Mouse (Mus musculus) megakaryocyte, embryonic 14.5 days (primary cell): Measurements from ENCODE around the gene Lrrc75b. TPM values are rescaled to one million over a fixed set of nuclear protein-coding genes. Genes with fewer than 3 reads are reported as not detected.

Experiments used
- H3K27me3 ChIP-seq: replicated peaks from 2 replicates; pipeline ENCODE3; 2012; ENCODE audit warnings: inconsistent platforms
- H3K36me3 ChIP-seq: replicated peaks from 2 replicates; pipeline ENCODE3; 2012; ENCODE audit warnings: low read length, inconsistent platforms, mixed read lengths
- H3K4me1 ChIP-seq: 2 replicates; pipeline ENCODE4 v1.6.1; 2012; ENCODE audit warnings: inconsistent platforms
- H3K4me3 ChIP-seq: replicated peaks from 2 replicates; pipeline ENCODE3; 2012; ENCODE audit warnings: moderate library complexity, mild to moderate bottlenecking, inconsistent platforms
- H3K9me3 ChIP-seq: 2 replicates; pipeline ENCODE4 v1.6.1; 2012; ENCODE audit warnings: inconsistent platforms
- FLI1 ChIP-seq: IDR thresholded peaks from 2 replicates; pipeline ENCODE4 v1.6.1; 2012; ENCODE audit warnings: low read length, inconsistent platforms, mixed read lengths
- GATA1 ChIP-seq: IDR thresholded peaks from 3 replicates; pipeline ENCODE4 v1.6.1; 2012; ENCODE audit warnings: mixed read lengths, low read length, inconsistent platforms, borderline replicate concordance
- polyA plus RNA-seq: library from polyadenylated mRNA; stranded (reverse); fragments of >175 nt; gene quantifications from 2 replicates; pipeline ENCODE4 v1.2.3, GENCODE M21; 2012; ENCODE audit warnings: low replicate concordance; ENCODE audit not compliant: insufficient read depth

The Lrrc75b gene
- polyA plus RNA-seq, 1 experiment = not detected

GRCm38 (mm10) chr10:75560549-75560899, 394 bp upstream of the Lrrc75b start:
- Histone ChIP-seq H3K4me3 (peak overlapping the region; percentile 87), H3K36me3 (no peaks in the 10 kb centered on the region), H3K9me3 (peaks cover 14% of the 10 kb centered on the region), H3K27me3 (peaks cover 98% of the 10 kb centered on the region), H3K4me1 (peaks cover 65% of the 10 kb centered on the region)
- TF ChIP-seq GATA1 = no peak
- TF ChIP-seq FLI1 = no peak

- peak overlapping the region; percentile 5 for H3K4me3 ChIP-seq
- peaks cover 14% of the 10 kb centered on the region for H3K9me3 ChIP-seq
- TF ChIP-seq GATA1 (no peak), FLI1 (no peak)
- peaks cover 91% of the 10 kb centered on the region for H3K27me3 ChIP-seq
- H3K4me1 ChIP-seq = peaks cover 62% of the 10 kb centered on the region
- H3K36me3 ChIP-seq = no peaks in the 10 kb centered on the region
Observed at GRCm38 (mm10) chr10:75559041-75559675, 972 bp downstream of the Lrrc75b start.

- peaks cover 62% of the 10 kb centered on the region for H3K4me1 ChIP-seq
- H3K4me3 ChIP-seq = no peak overlapping the region
- no peaks in the 10 kb centered on the region for H3K36me3 ChIP-seq
- peaks cover 90% of the 10 kb centered on the region for H3K27me3 ChIP-seq
- peaks cover 14% of the 10 kb centered on the region for H3K9me3 ChIP-seq
- TF ChIP-seq GATA1 = no peak
- TF ChIP-seq FLI1 = no peak
Observed at GRCm38 (mm10) chr10:75558515-75558914, 1.6 kb downstream of the Lrrc75b start.

- 0 out of 2 replicates have a peak, but pooled peaks cover 2% of the 10 kb centered on the region for H3K9me3 ChIP-seq
- TF ChIP-seq GATA1 = no peak
- peaks cover 76% of the 10 kb centered on the region for H3K4me1 ChIP-seq
- H3K27me3 ChIP-seq = peaks cover 86% of the 10 kb centered on the region
- no peaks in the 10 kb centered on the region for H3K36me3 ChIP-seq
- no peak overlapping the region for H3K4me3 ChIP-seq
Observed at GRCm38 (mm10) chr10:75556026-75556425, 4.1 kb downstream of the Lrrc75b start.

- TF ChIP-seq GATA1 (no peak), FLI1 (no peak)
- H3K9me3 ChIP-seq = no peaks in the 10 kb centered on the region
- peaks cover 75% of the 10 kb centered on the region for H3K4me1 ChIP-seq
- no peaks in the 10 kb centered on the region for H3K36me3 ChIP-seq
- H3K27me3 ChIP-seq = peaks cover 84% of the 10 kb centered on the region
- no peak overlapping the region for H3K4me3 ChIP-seq
Observed at GRCm38 (mm10) chr10:75555557-75555956, 4.6 kb downstream of the Lrrc75b start.

GRCm38 (mm10) chr10:75554090-75554489, 6.0 kb downstream of the Lrrc75b start:
- H3K27me3 ChIP-seq = peaks cover 76% of the 10 kb centered on the region
- no peak for TF ChIP-seq FLI1
- TF ChIP-seq GATA1 = no peak
- no peak overlapping the region for H3K4me3 ChIP-seq
- no peaks in the 10 kb centered on the region for H3K9me3 ChIP-seq
- H3K4me1 ChIP-seq = peaks cover 60% of the 10 kb centered on the region
- H3K36me3 ChIP-seq = no peaks in the 10 kb centered on the region

GRCm38 (mm10) chr10:75552701-75553450, 7.3 kb downstream of the Lrrc75b start:
- H3K4me3 ChIP-seq = no peak overlapping the region
- H3K4me1 ChIP-seq = peaks cover 52% of the 10 kb centered on the region
- H3K36me3 ChIP-seq = no peaks in the 10 kb centered on the region
- TF ChIP-seq GATA1 = no peak
- no peak for TF ChIP-seq FLI1
- H3K27me3 ChIP-seq = peaks cover 69% of the 10 kb centered on the region
- H3K9me3 ChIP-seq = no peaks in the 10 kb centered on the region

GRCm38 (mm10) chr10:75552106-75552505, 8.0 kb downstream of the Lrrc75b start:
- Histone ChIP-seq H3K4me3 (no peak overlapping the region), H3K9me3 (no peaks in the 10 kb centered on the region), H3K4me1 (peaks cover 52% of the 10 kb centered on the region), H3K27me3 (peaks cover 62% of the 10 kb centered on the region), H3K36me3 (no peaks in the 10 kb centered on the region)
- TF ChIP-seq GATA1 (no peak), FLI1 (no peak)

- no peak for TF ChIP-seq GATA1
- no peak for TF ChIP-seq FLI1
- peak overlapping the region; percentile 9 for H3K4me3 ChIP-seq
- H3K27me3 ChIP-seq = peaks cover 53% of the 10 kb centered on the region
- no peaks in the 10 kb centered on the region for H3K36me3 ChIP-seq
- H3K4me1 ChIP-seq = peaks cover 52% of the 10 kb centered on the region
- H3K9me3 ChIP-seq = no peaks in the 10 kb centered on the region
Observed at GRCm38 (mm10) chr10:75551175-75551574, 9.0 kb downstream of the Lrrc75b start.

GRCm38 (mm10) chr10:75549886-75550285, 10.2 kb downstream of the Lrrc75b start:
- Histone ChIP-seq H3K4me1 (peaks cover 39% of the 10 kb centered on the region), H3K27me3 (peaks cover 45% of the 10 kb centered on the region), H3K9me3 (peaks cover 9% of the 10 kb centered on the region), H3K4me3 (no peak overlapping the region), H3K36me3 (no peaks in the 10 kb centered on the region)
- TF ChIP-seq GATA1 = no peak
- TF ChIP-seq FLI1 = no peak
